Mouse (Mus musculus) intestine, embryonic 16.5 days (tissue): ENCODE measurements at regions not wholly inside any gene's neighbourhood (a gene's known extent, or its start where the extent isn't known, plus 50 kb on each side); places are given as distances from the start of the nearest gene placed in this dataset.
A peak's percentile ranks its signal among the peaks of the same experiment; 100 is the strongest.

Source experiments
- ATAC-seq: fragments of 200-750 bp; cut with Nextera tagmentation; 2 replicates; pipeline ENCODE4 v1.8.0; 2017; ENCODE audit warnings: moderate TSS enrichment, moderate library complexity
- H3K27ac ChIP-seq: fragments of 300-500 bp; sonication (generic); 2 replicates; pipeline ENCODE4 v1.5.1; 2014; ENCODE audit warnings: mild to moderate bottlenecking, low read length
- H3K27me3 ChIP-seq: fragments of 300-500 bp; sonication (generic); replicated peaks from 2 replicates; pipeline ENCODE4 v1.6.1; 2014; ENCODE audit warnings: low read length, control low read depth, mixed read lengths; ENCODE audit not compliant: control insufficient read depth, insufficient read depth
- H3K36me3 ChIP-seq: fragments of 300-500 bp; sonication (generic); 2 replicates; pipeline ENCODE4 v1.6.1; 2014; ENCODE audit warnings: low read length, control low read depth; ENCODE audit not compliant: control insufficient read depth, insufficient read depth
- H3K4me1 ChIP-seq: fragments of 300-500 bp; sonication (generic); 2 replicates; pipeline ENCODE4 v1.6.1; 2014; ENCODE audit warnings: low read length, control low read depth, mixed read lengths; ENCODE audit not compliant: control insufficient read depth, insufficient read depth
- H3K4me2 ChIP-seq: fragments of 300-500 bp; sonication (generic); 2 replicates; pipeline ENCODE4 v1.6.1; 2014; ENCODE audit warnings: low read depth, low read length, control low read depth
- H3K4me3 ChIP-seq: fragments of 300-500 bp; sonication (generic); 2 replicates; pipeline ENCODE4 v1.5.1; 2014; ENCODE audit warnings: mild to moderate bottlenecking, low read length
- H3K9ac ChIP-seq: fragments of 300-500 bp; sonication (generic); 2 replicates; pipeline ENCODE4 v1.6.1; 2014; ENCODE audit warnings: low read depth, low read length
- H3K9me3 ChIP-seq: fragments of 300-500 bp; sonication (generic); 2 replicates; pipeline ENCODE4 v1.6.1; 2016; ENCODE audit warnings: low read length, control low read depth; ENCODE audit not compliant: control insufficient read depth
- WGBS: fragments of 180-500 bp; shearing (Covaris S2); extraction: QIAGEN DNeasy Blood & Tissue Kit; methylation state at CpG from one replicate; pipeline ENCODE4 v1.1.7; 2014; 5-methylcytosine and 5-hydroxymethylcytosine counted together

- Histone ChIP-seq H3K9ac (no peak overlapping the region), H3K27ac (no peak overlapping the region), H3K27me3 (no peaks in the 10 kb centered on the region), H3K9me3 (no peaks in the 10 kb centered on the region), H3K4me2 (no peak overlapping the region), H3K36me3 (no peaks in the 10 kb centered on the region), H3K4me1 (no peaks in the 10 kb centered on the region), H3K4me3 (no peak overlapping the region)
- 60% methylated on average over 3 of the region's 3 CpGs for WGBS
- no peak for ATAC-seq
Observed at GRCm38 (mm10) chr6:99843507-99843906, 117.3 kb upstream of the Prok2 start.

- Histone ChIP-seq H3K27ac (no peak overlapping the region), H3K36me3 (no peaks in the 10 kb centered on the region), H3K27me3 (no peaks in the 10 kb centered on the region), H3K4me3 (no peak overlapping the region), H3K4me1 (no peaks in the 10 kb centered on the region), H3K4me2 (no peak overlapping the region), H3K9ac (no peak overlapping the region), H3K9me3 (no peaks in the 10 kb centered on the region)
- ATAC-seq: no peak
Observed at GRCm38 (mm10) chr6:99842723-99843122, 116.5 kb upstream of the Prok2 start.

- H3K9me3 ChIP-seq: no peaks in the 10 kb centered on the region
- H3K4me2 ChIP-seq: no peak overlapping the region
- no peak for ATAC-seq
- H3K9ac ChIP-seq: no peak overlapping the region
- H3K4me1 ChIP-seq: no peaks in the 10 kb centered on the region
- no peak overlapping the region for H3K4me3 ChIP-seq
- no peaks in the 10 kb centered on the region for H3K36me3 ChIP-seq
- no peaks in the 10 kb centered on the region for H3K27me3 ChIP-seq
- no peak overlapping the region for H3K27ac ChIP-seq
- WGBS: 91% methylated on average over 6 of the region's 6 CpGs
Observed at GRCm38 (mm10) chr6:99840823-99841222, 114.6 kb upstream of the Prok2 start.

- no peaks in the 10 kb centered on the region for H3K27me3 ChIP-seq
- no peak overlapping the region for H3K27ac ChIP-seq
- H3K4me2 ChIP-seq: no peak overlapping the region
- ATAC-seq: peak; percentile 78
- H3K9me3 ChIP-seq: no peaks in the 10 kb centered on the region
- H3K36me3 ChIP-seq: no peaks in the 10 kb centered on the region
- H3K4me3 ChIP-seq: no peak overlapping the region
- WGBS: 24% methylated on average over 3 of the region's 3 CpGs
- no peak overlapping the region for H3K9ac ChIP-seq
- peaks cover 3% of the 10 kb centered on the region; the same call in 1 of the 2 replicates for H3K4me1 ChIP-seq
Observed at GRCm38 (mm10) chr6:99833323-99833722, 107.1 kb upstream of the Prok2 start.

GRCm38 (mm10) chr6:99827625-99828024 is 101.4 kb upstream of the Prok2 start:
- 88% methylated on average over 5 of the region's 5 CpGs for WGBS

GRCm38 (mm10) chr6:99824808-99825207 is 98.6 kb upstream of the Prok2 start:
- no peak for ATAC-seq
- WGBS: 35% methylated on average over 6 of the region's 6 CpGs
- H3K9me3 ChIP-seq: no peaks in the 10 kb centered on the region
- H3K9ac ChIP-seq: no peak overlapping the region; the same call in 1 of the 2 replicates
- no peak overlapping the region for H3K27ac ChIP-seq
- H3K4me3 ChIP-seq: no peak overlapping the region
- no peaks in the 10 kb centered on the region for H3K36me3 ChIP-seq
- no peak overlapping the region for H3K4me2 ChIP-seq
- H3K27me3 ChIP-seq: no peaks in the 10 kb centered on the region
- peaks cover 5% of the 10 kb centered on the region; the same call in 1 of the 2 replicates for H3K4me1 ChIP-seq

More at GRCm38 (mm10) chr6:99827625-99828024, 101.4 kb upstream of the Prok2 start:
- no peak overlapping the region for H3K27ac ChIP-seq
- H3K27me3 ChIP-seq: no peaks in the 10 kb centered on the region
- no peak overlapping the region for H3K4me3 ChIP-seq
- no peaks in the 10 kb centered on the region for H3K9me3 ChIP-seq
- no peaks in the 10 kb centered on the region for H3K36me3 ChIP-seq
- H3K4me1 ChIP-seq: peaks cover 5% of the 10 kb centered on the region; the same call in 1 of the 2 replicates
- no peak overlapping the region for H3K4me2 ChIP-seq
- no peak overlapping the region for H3K9ac ChIP-seq
- ATAC-seq: no peak

GRCm38 (mm10) chr6:99822471-99822870 is 96.3 kb upstream of the Prok2 start:
- no peak for ATAC-seq
- peaks cover 5% of the 10 kb centered on the region; the same call in 1 of the 2 replicates for H3K4me1 ChIP-seq
- WGBS: 77% methylated on average over 2 of the region's 2 CpGs
- H3K9ac ChIP-seq: no peak overlapping the region
- H3K27ac ChIP-seq: no peak overlapping the region
- H3K9me3 ChIP-seq: no peaks in the 10 kb centered on the region
- H3K27me3 ChIP-seq: no peaks in the 10 kb centered on the region
- no peaks in the 10 kb centered on the region for H3K36me3 ChIP-seq
- H3K4me3 ChIP-seq: no peak overlapping the region
- H3K4me2 ChIP-seq: no peak overlapping the region

GRCm38 (mm10) chr6:99819255-99819929 is 93.2 kb upstream of the Prok2 start:
- Histone ChIP-seq H3K4me2 (no peak overlapping the region), H3K27ac (no peak overlapping the region), H3K36me3 (no peaks in the 10 kb centered on the region), H3K9ac (no peak overlapping the region), H3K4me1 (no peaks in the 10 kb centered on the region), H3K27me3 (no peaks in the 10 kb centered on the region), H3K9me3 (no peaks in the 10 kb centered on the region), H3K4me3 (no peak overlapping the region)
- no peak for ATAC-seq
- 48% methylated on average over 8 of the region's 8 CpGs for WGBS

- Histone ChIP-seq H3K4me1 (no peaks in the 10 kb centered on the region), H3K4me2 (no peak overlapping the region), H3K36me3 (no peaks in the 10 kb centered on the region), H3K9ac (no peak overlapping the region), H3K27ac (no peak overlapping the region), H3K4me3 (no peak overlapping the region), H3K27me3 (no peaks in the 10 kb centered on the region), H3K9me3 (no peaks in the 10 kb centered on the region)
- no peak for ATAC-seq
- WGBS: 80% methylated on average over 6 of the region's 6 CpGs
Observed at GRCm38 (mm10) chr6:99818486-99818885, 92.3 kb upstream of the Prok2 start.

GRCm38 (mm10) chr6:99817245-99817644 is 91.1 kb upstream of the Prok2 start:
- Histone ChIP-seq H3K4me3 (no peak overlapping the region), H3K27me3 (no peaks in the 10 kb centered on the region), H3K9me3 (no peaks in the 10 kb centered on the region), H3K36me3 (no peaks in the 10 kb centered on the region), H3K9ac (no peak overlapping the region), H3K4me1 (peaks cover 2% of the 10 kb centered on the region), H3K4me2 (no peak overlapping the region), H3K27ac (no peak overlapping the region)
- no peak for ATAC-seq
- 92% methylated on average over 1 of the region's 1 CpGs for WGBS
